Mouse (Mus musculus): Measurements from ENCODE around the gene Tescl.
A peak's percentile ranks its signal among the peaks of the same experiment; 100 is the strongest.

Gene Tescl

GRCm38 (mm10) chr7:24298973-24299708 is 34.6 kb downstream of the Tescl start:
- DNase-seq: peak; percentile 81

- no peak for DNase-seq
Measured at GRCm38 (mm10) chr7:24298635-24298972, 35.1 kb downstream of the Tescl start.

DNA sequence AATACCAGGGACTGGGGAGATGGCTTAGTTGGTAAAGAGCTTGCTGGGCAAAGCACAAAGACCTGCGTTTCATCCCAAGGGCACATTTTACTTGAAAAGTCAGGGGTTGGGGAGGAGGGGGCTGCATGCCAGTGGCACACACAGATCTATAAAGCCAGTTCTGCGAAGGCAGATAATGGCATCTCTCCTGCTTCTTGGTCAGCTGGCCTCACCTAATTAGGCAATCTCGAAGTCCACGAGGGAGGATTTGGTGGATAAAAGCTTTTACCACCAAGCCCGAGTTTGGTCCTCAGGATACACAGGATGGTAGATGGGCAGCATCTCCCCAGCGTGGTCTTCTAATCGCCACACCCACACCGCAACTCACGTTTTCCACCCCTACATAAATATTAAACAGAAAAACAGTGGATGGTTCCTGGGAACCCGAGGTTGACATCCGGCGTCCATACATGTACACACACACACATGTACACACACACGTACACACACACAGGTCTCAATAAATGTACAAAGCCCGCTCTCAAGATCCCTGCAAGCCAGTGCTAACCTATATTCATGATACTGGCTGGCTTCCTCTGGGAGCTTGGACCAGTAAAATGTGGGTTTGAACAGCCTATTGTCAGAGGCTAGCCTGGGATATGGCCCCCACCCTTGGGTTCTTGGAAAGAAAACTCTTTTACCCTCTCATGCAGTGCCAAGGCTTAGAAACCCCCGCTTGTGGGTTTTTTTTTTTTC is 36.2 kb downstream of the Tescl start:
- DNase-seq: no peak

- DNase-seq: no peak
Measured at GRCm38 (mm10) chr7:24296386-24296785, 37.4 kb downstream of the Tescl start.

DNA sequence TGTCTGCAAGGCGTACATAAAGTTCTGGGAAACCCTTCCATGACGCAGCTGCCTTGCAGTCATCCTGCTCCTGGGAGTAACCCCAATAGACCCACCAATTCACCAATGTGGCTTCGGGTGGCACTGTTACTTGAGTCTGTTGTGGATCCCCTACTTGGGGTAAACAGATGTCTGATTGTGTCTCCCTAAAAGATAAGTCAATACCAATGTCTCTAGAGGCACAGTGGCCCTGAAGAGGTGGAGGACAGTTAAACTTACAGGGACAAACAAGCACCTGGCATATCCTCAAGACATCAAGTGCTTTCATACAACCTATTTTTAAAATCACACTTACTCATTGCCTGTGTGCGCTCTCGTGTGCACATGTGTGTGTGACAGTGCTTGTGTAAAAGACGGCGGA is 38.4 kb downstream of the Tescl start:
- no peak for DNase-seq

DNA sequence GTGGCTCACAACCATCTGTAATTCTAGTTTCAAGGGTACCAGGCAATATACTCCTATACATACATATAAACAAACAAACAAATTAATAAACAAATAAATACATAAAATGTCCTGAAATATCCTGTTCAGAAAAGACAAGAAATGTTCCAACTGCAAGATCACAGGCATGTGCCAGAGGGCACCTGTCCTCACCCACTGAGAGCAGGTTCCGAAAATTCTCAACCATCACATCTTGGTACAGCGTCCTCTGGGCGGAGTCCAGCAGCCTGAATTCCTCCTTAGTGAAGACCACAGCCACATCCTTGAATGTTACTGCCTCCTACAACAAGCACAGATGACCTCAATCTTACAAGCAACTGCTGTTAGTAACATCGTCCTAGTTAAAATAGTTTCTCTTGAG is 39.0 kb downstream of the Tescl start:
- DNase-seq: no peak

GRCm38 (mm10) chr7:24293061-24293851 is 40.5 kb downstream of the Tescl start:
- no peak for DNase-seq

DNA sequence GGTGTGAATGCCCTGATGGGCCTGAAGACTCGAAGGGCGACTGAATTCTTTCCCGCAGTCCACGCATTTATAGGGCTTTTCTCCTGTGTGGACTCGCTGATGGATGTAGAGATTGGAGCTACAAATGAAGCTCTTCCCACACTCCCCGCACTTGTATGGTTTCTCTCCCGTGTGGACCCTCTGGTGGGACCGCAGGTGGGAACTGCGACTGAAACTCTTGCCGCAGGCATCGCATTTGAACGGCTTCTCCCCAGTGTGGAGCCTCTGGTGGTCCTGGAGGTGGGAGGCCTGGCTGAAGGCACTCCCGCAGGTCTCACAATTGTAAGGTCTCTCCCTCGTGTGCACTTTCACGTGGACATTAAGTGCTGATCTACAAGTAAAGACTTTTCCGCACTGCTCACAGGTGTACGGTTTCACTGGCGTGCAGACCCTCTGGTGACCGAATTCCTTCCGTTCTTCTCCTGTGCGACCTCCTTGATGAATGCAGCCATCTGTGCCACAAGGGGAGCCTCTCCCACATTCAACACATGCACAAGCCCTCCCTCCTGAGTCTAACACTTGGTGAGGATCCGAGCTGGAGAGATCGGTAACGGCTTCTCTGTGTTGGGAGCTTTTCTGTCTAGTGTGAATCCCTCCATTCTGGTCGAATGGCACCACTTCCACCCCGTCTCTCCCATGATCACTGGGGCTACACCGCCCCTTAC is 42.2 kb downstream of the Tescl start:
- DNase-seq: no peak

GRCm38 (mm10) chr7:24290106-24290693 is 43.5 kb downstream of the Tescl start:
- DNase-seq: no peak

GRCm38 (mm10) chr7:24288512-24288911 is 45.2 kb downstream of the Tescl start:
- DNase-seq: no peak

GRCm38 (mm10) chr7:24287670-24288069 is 46.1 kb downstream of the Tescl start:
- DNase-seq: no peak

DNA sequence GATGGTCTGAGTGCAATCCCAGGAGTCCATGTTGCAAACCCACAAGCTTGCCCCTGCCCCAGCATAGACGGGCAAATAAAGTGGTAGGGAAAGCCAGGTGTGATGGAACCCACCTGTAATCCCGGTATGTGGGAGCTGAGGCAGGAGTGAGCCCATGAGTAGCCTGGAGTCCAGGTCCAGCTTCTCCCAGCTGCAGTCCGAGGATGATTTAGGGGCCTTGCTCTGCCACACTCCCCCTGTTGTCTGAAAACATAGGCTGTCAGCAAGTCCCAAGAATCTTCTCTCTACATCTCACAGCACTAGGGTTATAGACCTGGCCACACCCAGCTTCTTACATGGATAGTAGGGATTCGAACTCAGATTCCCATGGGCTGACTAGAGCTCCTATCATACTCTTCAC is 46.8 kb downstream of the Tescl start:
- DNase-seq: no peak

DNA sequence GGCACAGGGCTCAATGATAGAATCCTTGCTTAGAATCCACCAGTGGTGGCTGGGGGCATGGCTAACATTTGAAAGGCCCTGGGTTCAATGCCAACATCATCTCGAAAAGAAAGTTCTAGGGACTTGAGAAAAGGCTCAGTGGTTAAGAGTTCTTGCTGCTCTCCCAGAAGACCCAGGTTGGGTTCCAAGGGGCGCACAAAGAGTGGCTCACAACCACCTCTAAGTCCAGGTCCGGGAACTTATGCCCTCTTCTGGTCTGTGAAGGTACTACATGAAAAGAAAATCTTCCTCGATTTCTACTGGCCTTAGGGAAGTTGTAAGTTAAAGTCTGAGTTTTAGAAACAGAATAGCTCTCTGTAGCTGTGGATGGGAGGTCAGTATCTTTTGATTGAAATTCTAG is 47.6 kb downstream of the Tescl start:
- no peak for DNase-seq

All from kidney, postnatal 14 days (tissue).